Mouse (Mus musculus): Measurements from ENCODE around the gene Pde10a.
A peak's percentile ranks its signal among the peaks of the same experiment; 100 is the strongest.

The Pde10a gene

GRCm38 (mm10) chr17:8903555-8904283 is 378.5 kb downstream of the Pde10a start:
- peak; percentile 60 for DNase-seq

- no peak for DNase-seq
These were observed 385.4 kb downstream of the Pde10a start for GRCm38 (mm10) chr17:8910571-8910970.

GRCm38 (mm10) chr17:8912933-8913332 is 387.8 kb downstream of the Pde10a start:
- no peak for DNase-seq

- DNase-seq: no peak
These were observed 390.5 kb downstream of the Pde10a start for GRCm38 (mm10) chr17:8915693-8916092.

GRCm38 (mm10) chr17:8923074-8923473 is 397.9 kb downstream of the Pde10a start:
- no peak for DNase-seq

GRCm38 (mm10) chr17:8923727-8924126 is 398.6 kb downstream of the Pde10a start:
- no peak for DNase-seq

- DNase-seq: no peak
These were observed 400.7 kb downstream of the Pde10a start for GRCm38 (mm10) chr17:8925819-8926383.

- no peak for DNase-seq
These were observed 403.4 kb downstream of the Pde10a start for GRCm38 (mm10) chr17:8928560-8928959.

- no peak for DNase-seq
These were observed 404.5 kb downstream of the Pde10a start for GRCm38 (mm10) chr17:8929636-8930035.

GRCm38 (mm10) chr17:8935604-8936003 is 410.4 kb downstream of the Pde10a start:
- no peak for DNase-seq

- DNase-seq: peak; percentile 66
These were observed 411.4 kb downstream of the Pde10a start for GRCm38 (mm10) chr17:8936603-8937002.

- DNase-seq: no peak
These were observed 426.4 kb downstream of the Pde10a start for GRCm38 (mm10) chr17:8951588-8951987.

GRCm38 (mm10) chr17:8952951-8953350 is 427.8 kb downstream of the Pde10a start:
- no peak for DNase-seq

GRCm38 (mm10) chr17:8958125-8958524 is 433.0 kb downstream of the Pde10a start:
- DNase-seq: peak; percentile 71

- DNase-seq: no peak
These were observed 435.2 kb downstream of the Pde10a start for GRCm38 (mm10) chr17:8960386-8960785.

GRCm38 (mm10) chr17:8961097-8961496 is 435.9 kb downstream of the Pde10a start:
- DNase-seq: no peak

GRCm38 (mm10) chr17:8961644-8962043 is 436.5 kb downstream of the Pde10a start:
- no peak for DNase-seq

GRCm38 (mm10) chr17:8965177-8965576 is 440.0 kb downstream of the Pde10a start:
- no peak for DNase-seq

GRCm38 (mm10) chr17:8972152-8972854 is 447.1 kb downstream of the Pde10a start:
- DNase-seq: no peak

GRCm38 (mm10) chr17:8973331-8973730 is 448.2 kb downstream of the Pde10a start:
- DNase-seq: peak; percentile 40

GRCm38 (mm10) chr17:8974423-8974822 is 449.3 kb downstream of the Pde10a start:
- peak; percentile 70 for DNase-seq

- no peak for DNase-seq
These were observed 449.7 kb downstream of the Pde10a start for GRCm38 (mm10) chr17:8974823-8975397.

GRCm38 (mm10) chr17:8976745-8977144 is 451.6 kb downstream of the Pde10a start:
- no peak for DNase-seq

- no peak for DNase-seq
These were observed 452.1 kb downstream of the Pde10a start for GRCm38 (mm10) chr17:8977271-8977670.

Measured in cerebellum, adult 9-10 months (tissue).